Mouse (Mus musculus): ENCODE measurements around the gene Tstd2. TPM values are rescaled to one million over a fixed set of nuclear protein-coding genes. Genes with fewer than 3 reads are reported as not detected.

Tstd2 gene
- polyA plus RNA-seq, 1 experiment from 2014 or later, result 45.5 TPM

DNA sequence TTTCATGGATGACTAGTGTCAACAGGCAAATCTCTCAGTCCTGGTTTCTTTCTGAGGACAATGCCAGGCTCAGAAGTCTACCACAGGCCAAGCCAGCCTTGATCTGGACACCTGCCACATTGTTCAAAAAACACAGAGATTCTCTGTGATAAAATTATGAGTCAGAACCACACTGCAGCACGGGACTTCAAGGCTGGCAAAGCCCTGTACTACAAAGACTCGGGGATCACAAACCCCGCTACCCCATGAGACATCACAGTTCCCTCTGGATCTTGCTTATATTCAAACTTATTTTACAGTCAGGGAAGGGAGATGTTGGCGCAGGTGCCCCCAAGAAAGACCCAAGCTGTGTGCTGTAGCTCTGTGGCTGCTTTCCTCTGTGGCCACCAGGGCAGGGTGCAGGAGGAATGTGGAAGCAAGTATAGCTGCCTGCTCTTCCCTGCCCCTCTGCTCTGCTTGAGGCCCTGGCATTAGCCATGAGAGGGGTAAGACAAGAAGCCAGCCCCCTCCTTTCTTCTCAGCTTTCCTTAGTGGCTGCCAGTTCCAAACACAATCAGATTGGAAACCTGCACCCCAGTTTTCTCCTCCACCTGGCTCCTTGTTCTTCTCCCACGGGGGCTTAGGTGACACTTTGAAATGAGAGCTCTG is 45.9 kb downstream of the Tstd2 start:
- no peak overlapping the region for H3K4me3 ChIP-seq
- ATAC-seq, result no peak
- WGBS, result 84% methylated on average over 5 of the region's 5 CpGs

DNA sequence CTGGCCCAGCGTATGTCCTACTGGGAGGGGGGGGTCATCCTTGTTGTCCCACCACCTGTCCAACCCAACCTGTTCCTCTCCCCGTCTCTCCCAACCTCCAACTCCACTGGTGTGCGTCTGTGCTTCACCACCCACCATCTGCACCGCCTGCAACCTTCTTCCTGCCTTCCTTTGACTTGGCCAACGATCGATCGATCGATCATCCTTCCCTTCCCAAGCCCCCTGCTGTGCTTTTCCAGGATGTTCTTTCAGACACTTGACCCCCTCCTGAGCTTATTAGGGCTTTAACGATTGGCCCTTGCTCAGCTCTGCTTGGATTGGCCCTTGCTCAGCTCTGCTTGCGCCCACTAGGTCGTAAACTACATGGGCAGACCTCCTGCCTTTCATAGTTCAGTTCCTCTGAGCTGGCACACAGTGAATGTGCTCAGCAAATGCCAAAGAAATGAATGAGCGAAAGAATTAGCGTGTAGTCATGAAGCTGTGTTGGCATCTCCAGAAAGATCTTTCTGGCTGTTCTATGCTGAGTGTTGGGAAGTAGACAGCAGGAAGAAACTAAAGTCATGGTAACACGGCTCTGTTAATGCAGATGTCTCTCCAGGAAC is 48.9 kb downstream of the Tstd2 start:
- 80% methylated on average over 14 of the region's 14 CpGs for WGBS
- Histone ChIP-seq H3K4me3 (no peak overlapping the region), H3K9ac (no peak overlapping the region), H3K4me1 (no peaks in the 10 kb centered on the region), H3K36me3 (ENCODE audit: poor library complexity, severe bottlenecking) (no peaks in the 10 kb centered on the region), H3K27me3 (no peaks in the 10 kb centered on the region), H3K4me2 (no peak overlapping the region), H3K27ac (no peak overlapping the region), H3K9me3 (replicated peaks) (no peaks in the 10 kb centered on the region)
- no peak for ATAC-seq

More for the DNA sequence above, 45.9 kb downstream of the Tstd2 start:
- H3K36me3 ChIP-seq (ENCODE audit: poor library complexity, severe bottlenecking), result no peaks in the 10 kb centered on the region
- no peak overlapping the region for H3K4me2 ChIP-seq
- H3K4me1 ChIP-seq, result peaks cover 7% of the 10 kb centered on the region
- H3K27me3 ChIP-seq, result no peaks in the 10 kb centered on the region
- H3K27ac ChIP-seq, result no peak overlapping the region
- no peaks in the 10 kb centered on the region for H3K9me3 ChIP-seq (replicated peaks)
- no peak overlapping the region for H3K9ac ChIP-seq

DNA sequence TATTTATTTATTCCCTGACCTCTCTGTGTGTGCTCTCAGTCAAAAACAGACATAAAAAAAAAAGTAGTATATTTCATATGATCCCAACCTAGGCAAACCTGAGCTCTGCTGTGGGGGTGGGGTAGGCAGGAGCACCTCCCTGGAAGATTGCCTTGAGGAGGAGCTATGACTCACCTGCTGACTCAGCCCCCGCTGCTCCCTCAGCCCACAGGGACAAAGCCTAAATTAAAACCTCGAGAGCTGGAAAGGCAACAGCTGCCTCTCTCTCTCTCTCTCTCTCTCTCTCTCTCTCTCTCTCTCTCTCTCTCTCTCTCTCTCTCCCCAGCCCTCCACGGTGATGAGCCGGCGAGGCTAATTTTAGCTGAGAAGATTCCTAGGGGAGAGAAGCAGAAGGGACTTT is 50.6 kb downstream of the Tstd2 start:
- Histone ChIP-seq H3K4me3 (no peak overlapping the region), H3K9me3 (replicated peaks) (no peaks in the 10 kb centered on the region), H3K36me3 (ENCODE audit: poor library complexity, severe bottlenecking) (no peaks in the 10 kb centered on the region), H3K27ac (no peak overlapping the region), H3K9ac (no peak overlapping the region), H3K4me1 (no peaks in the 10 kb centered on the region), H3K27me3 (no peaks in the 10 kb centered on the region), H3K4me2 (no peak overlapping the region)
- 49% methylated on average over 5 of the region's 5 CpGs for WGBS
- ATAC-seq, result no peak

DNA sequence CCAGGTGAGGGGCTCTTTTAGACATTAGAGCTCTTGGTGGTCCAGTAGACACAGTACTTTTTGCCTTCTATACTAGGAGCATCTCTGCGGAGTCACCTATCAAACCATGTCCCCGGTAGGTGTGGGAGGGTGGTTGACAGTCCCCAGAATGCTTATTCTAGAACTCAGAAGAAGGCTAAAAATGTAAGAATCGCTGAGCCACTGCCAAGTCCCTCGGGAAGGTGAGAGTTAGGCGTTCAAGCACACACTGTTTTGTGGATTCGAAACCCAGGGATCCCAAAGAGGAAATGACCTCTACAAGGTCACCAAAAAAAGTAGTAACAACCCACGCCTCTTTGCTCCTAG is 51.1 kb downstream of the Tstd2 start:
- Histone ChIP-seq H3K4me1 (no peaks in the 10 kb centered on the region), H3K4me3 (no peak overlapping the region), H3K9me3 (replicated peaks) (no peaks in the 10 kb centered on the region), H3K27ac (no peak overlapping the region), H3K27me3 (no peaks in the 10 kb centered on the region), H3K9ac (no peak overlapping the region), H3K36me3 (ENCODE audit: poor library complexity, severe bottlenecking) (no peaks in the 10 kb centered on the region), H3K4me2 (no peak overlapping the region)
- no peak for ATAC-seq
- 88% methylated on average over 7 of the region's 7 CpGs for WGBS

DNA sequence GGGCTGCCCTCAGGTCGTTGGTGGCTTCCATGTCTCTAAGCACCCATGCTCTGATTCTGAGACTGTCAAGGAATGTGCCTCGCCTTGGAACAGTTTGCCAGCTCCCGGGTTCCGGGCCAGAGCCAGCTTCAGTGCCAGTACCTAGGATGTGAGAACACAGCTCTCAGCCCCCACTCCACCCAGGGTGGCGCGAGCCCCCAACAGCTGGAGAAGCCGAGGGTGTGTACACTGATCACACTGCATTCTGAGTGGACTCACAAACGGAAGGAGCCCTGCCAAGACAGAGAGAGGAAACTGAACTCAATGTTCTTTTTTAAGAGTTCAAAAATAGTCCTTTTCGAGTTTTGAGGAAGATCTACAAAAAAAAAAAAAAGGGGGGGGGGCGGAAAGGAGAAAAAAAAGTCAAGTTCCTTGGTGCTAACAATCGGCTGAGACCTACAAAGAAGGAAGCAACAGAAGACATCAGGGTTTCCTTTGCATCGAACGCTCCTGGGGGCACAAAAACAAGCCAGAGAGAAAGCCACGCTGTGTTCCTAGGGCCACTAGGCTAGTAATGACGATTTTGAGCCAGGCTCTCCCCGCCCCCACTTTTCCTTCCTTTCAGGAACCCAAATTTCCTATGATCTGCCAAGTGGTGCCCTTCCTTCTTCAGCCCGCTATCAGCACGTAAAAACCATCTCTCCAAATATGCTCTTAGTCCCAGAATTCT is 51.6 kb downstream of the Tstd2 start:
- no peaks in the 10 kb centered on the region for H3K36me3 ChIP-seq (ENCODE audit: poor library complexity, severe bottlenecking)
- no peak for ATAC-seq
- WGBS, result 84% methylated on average over 18 of the region's 18 CpGs
- no peak overlapping the region for H3K9ac ChIP-seq
- no peaks in the 10 kb centered on the region for H3K4me1 ChIP-seq
- no peak overlapping the region for H3K27ac ChIP-seq
- no peak overlapping the region for H3K4me3 ChIP-seq
- H3K27me3 ChIP-seq, result no peaks in the 10 kb centered on the region
- no peaks in the 10 kb centered on the region for H3K9me3 ChIP-seq (replicated peaks)
- H3K4me2 ChIP-seq, result no peak overlapping the region

DNA sequence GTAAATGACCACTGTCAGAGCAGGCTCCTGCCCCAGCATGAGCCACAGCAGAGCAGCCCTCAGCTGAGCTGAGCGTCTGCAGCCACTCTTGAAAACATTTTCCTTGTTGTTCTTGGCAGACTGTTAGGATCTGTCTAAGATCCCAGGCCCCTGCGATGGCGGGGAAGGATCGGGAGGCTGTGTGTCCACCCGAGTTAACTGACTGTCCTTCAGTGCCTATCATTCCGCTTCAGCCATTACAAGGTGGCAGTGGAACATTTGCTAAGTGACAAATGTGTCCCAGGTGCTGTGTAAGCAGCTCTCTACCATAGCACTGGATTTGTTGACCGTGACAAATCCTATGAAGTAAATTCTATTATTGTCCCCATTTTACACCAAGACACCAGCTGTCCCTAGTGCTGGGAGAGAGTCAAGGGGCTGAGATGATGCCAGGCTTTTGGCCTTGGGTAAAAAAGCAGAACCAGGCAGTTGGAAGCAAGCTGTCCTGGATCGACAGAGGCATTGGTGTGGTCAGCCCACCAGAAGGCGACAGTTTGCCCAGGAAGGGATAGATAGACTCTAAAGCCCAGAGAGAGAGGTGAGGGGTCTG is 53.2 kb downstream of the Tstd2 start:
- no peak overlapping the region for H3K9ac ChIP-seq
- H3K9me3 ChIP-seq (replicated peaks), result no peaks in the 10 kb centered on the region
- 66% methylated on average over 9 of the region's 9 CpGs for WGBS
- no peaks in the 10 kb centered on the region for H3K4me1 ChIP-seq
- H3K4me2 ChIP-seq, result no peak overlapping the region
- H3K27me3 ChIP-seq, result no peaks in the 10 kb centered on the region
- no peaks in the 10 kb centered on the region for H3K36me3 ChIP-seq (ENCODE audit: poor library complexity, severe bottlenecking)
- no peak overlapping the region for H3K4me3 ChIP-seq
- no peak for ATAC-seq
- no peak overlapping the region for H3K27ac ChIP-seq

DNA sequence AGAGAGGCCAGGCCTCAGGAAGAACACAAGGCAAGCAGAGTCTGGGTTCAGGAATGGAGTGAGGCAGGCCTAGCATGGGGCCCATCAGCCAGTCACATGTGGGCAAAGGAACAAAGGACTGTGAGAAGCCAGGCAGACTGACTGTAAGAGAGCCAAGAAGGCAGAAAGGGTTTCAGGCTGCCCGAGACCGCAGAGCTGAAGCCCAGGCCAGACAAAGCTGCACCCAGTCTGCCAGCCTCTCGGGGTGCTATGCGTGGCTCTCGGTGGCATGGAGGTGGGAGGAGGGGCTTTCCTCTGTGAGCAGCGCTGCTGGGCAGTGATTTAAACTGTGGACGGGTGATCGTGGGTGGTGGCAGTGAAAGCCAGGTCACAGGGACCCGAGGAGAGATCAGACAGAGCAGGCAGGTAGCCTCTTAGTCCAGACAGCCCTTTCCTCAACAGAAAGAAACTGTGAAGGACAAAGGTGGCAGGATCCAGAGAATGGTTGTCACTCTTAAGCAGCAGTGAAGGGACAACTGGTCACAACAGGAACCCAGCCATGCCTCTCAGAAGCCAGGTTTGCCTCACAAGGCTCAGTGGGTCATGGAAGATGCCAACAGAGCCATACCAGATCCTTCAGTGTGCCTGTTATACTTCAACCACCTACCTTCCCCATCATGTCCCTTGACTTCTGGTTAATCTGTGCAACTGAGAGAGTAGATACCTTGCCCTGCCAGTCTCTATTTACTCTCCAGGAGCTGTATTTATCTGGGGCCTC is 53.9 kb downstream of the Tstd2 start:
- H3K9me3 ChIP-seq (replicated peaks), result no peaks in the 10 kb centered on the region
- ATAC-seq, result no peak
- H3K4me2 ChIP-seq, result no peak overlapping the region
- WGBS, result 60% methylated on average over 9 of the region's 9 CpGs
- H3K4me1 ChIP-seq, result no peaks in the 10 kb centered on the region
- no peaks in the 10 kb centered on the region for H3K27me3 ChIP-seq
- no peak overlapping the region for H3K9ac ChIP-seq
- no peak overlapping the region for H3K4me3 ChIP-seq
- H3K36me3 ChIP-seq (ENCODE audit: poor library complexity, severe bottlenecking), result no peaks in the 10 kb centered on the region
- H3K27ac ChIP-seq, result no peak overlapping the region

DNA sequence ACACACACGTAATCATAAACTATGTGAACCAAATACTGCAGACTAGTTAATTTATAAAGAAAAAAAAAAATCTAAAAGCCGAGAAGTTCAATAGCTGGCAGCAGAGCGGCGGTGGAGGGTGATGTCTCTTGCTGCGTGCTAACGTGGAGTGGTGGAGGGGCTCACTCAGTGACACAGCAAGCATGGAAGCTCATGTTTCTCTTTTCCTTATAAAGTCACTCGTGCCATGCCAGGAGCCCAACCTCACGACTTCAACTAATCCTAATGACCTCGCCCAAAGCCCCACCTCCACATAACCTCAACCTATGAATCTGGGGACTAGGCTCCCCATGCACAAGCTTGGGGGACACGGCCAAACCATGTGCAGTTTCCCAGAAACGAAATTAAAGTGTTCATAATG is 55.9 kb downstream of the Tstd2 start:
- no peak overlapping the region for H3K4me3 ChIP-seq
- 78% methylated on average over 11 of the region's 11 CpGs for WGBS

DNA sequence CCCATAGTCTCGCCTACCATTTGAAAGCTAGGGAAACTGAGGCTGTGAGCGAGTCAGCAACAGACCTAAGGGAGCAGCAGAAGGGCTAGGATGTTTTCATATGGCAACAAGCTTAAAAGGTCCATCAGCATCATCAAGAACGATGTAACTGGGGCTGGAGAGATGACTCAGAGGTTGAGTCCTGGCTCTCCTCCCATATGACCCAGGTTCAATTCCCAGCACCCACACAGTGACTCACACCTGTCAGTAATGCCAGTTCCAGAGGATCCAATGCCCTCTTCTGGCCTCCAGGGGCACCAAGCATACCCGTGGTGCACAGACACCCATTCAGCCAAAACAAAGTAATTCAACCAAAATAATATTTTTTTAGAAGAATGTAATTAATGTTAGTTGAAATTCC is 58.2 kb downstream of the Tstd2 start:
- WGBS, result 85% methylated on average over 4 of the region's 4 CpGs

More for the DNA sequence above, 55.9 kb downstream of the Tstd2 start:
- Histone ChIP-seq H3K27me3 (no peaks in the 10 kb centered on the region), H3K36me3 (ENCODE audit: poor library complexity, severe bottlenecking) (no peaks in the 10 kb centered on the region), H3K4me1 (no peaks in the 10 kb centered on the region), H3K27ac (no peak overlapping the region), H3K9me3 (replicated peaks) (no peaks in the 10 kb centered on the region), H3K9ac (no peak overlapping the region), H3K4me2 (no peak overlapping the region)
- ATAC-seq, result no peak

DNA sequence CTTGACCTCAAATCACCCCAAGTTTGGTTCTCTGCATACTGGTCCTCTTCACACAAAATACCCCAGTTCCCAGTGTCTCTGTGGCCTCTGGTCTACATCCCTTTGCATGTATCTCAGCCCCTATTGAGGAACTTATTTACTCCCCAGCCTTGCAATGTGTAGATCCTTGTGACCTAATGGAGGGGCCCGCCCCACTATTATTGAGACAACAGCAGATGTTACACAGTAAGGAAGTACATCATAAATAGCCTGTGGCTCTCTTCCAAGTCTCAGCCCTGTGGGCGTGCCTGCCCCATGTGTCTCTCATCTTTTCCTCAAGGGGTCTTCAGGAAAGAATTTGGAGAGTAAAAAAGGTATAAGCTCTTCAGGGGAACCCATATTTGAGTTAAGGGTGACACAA is 61.6 kb downstream of the Tstd2 start:
- peaks cover 4% of the 10 kb centered on the region; the same call in 1 of the 2 replicates for H3K4me1 ChIP-seq
- no peak overlapping the region for H3K27ac ChIP-seq
- H3K4me3 ChIP-seq, result no peak overlapping the region
- no peak overlapping the region for H3K4me2 ChIP-seq
- no peaks in the 10 kb centered on the region for H3K9me3 ChIP-seq (replicated peaks)
- H3K27me3 ChIP-seq, result no peaks in the 10 kb centered on the region
- H3K36me3 ChIP-seq (ENCODE audit: poor library complexity, severe bottlenecking), result no peaks in the 10 kb centered on the region
- no peak overlapping the region for H3K9ac ChIP-seq
- 81% methylated on average over 2 of the region's 2 CpGs for WGBS
- ATAC-seq, result no peak

More for the DNA sequence above, 58.2 kb downstream of the Tstd2 start:
- no peak overlapping the region for H3K27ac ChIP-seq
- no peaks in the 10 kb centered on the region for H3K4me1 ChIP-seq
- ATAC-seq, result no peak
- H3K36me3 ChIP-seq (ENCODE audit: poor library complexity, severe bottlenecking), result no peaks in the 10 kb centered on the region
- H3K4me3 ChIP-seq, result no peak overlapping the region
- H3K9me3 ChIP-seq (replicated peaks), result no peaks in the 10 kb centered on the region
- H3K9ac ChIP-seq, result no peak overlapping the region
- no peak overlapping the region for H3K4me2 ChIP-seq
- no peaks in the 10 kb centered on the region for H3K27me3 ChIP-seq

DNA sequence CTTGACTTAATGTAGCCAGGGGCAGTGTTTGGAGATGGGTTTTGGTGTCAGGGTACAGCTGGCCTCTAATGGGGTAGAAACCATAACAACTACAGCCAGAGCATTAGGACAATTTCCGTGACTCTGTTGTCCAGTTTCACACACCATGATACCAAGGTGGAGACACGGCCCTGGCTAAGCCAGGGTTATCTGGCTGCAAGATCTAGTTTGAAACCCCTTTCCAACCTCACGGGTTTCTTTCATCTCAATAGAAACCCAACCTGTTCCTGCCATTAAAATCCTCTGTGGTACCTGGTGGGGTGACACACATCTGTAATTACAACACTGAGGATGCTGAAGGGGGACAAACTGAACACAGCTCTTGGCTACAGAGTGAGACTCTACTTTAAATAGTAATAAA is 62.8 kb downstream of the Tstd2 start:
- 88% methylated on average over 3 of the region's 3 CpGs for WGBS
- no peaks in the 10 kb centered on the region for H3K9me3 ChIP-seq (replicated peaks)
- no peak overlapping the region for H3K4me3 ChIP-seq
- no peak overlapping the region for H3K27ac ChIP-seq
- no peak overlapping the region for H3K4me2 ChIP-seq
- no peaks in the 10 kb centered on the region for H3K27me3 ChIP-seq
- no peaks in the 10 kb centered on the region for H3K36me3 ChIP-seq (ENCODE audit: poor library complexity, severe bottlenecking)
- H3K9ac ChIP-seq, result no peak overlapping the region
- peaks cover 4% of the 10 kb centered on the region; the same call in 1 of the 2 replicates for H3K4me1 ChIP-seq
- ATAC-seq, result no peak

DNA sequence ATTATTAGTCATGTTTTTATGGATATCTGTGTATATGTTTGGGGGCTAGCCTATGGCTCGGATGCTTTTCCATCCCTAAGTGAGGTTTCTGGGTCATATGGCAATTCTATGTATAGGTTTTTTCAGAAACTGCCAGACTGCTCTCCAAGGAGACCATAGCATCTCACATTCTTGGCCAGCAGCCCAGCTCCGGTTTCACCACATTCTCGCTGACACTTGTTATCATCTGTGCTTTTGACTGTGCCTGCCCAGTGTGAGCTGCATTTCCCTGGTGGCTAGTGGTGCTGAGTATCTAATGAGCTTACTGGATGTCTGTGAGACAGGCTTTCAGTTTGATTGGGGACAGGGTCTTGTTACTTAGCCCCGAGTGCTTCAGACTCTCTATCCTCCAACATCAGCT is 64.8 kb downstream of the Tstd2 start:
- H3K9ac ChIP-seq, result no peak overlapping the region
- H3K4me3 ChIP-seq, result no peak overlapping the region
- no peak for ATAC-seq
- H3K9me3 ChIP-seq (replicated peaks), result no peaks in the 10 kb centered on the region
- H3K4me2 ChIP-seq, result no peak overlapping the region
- WGBS, result 38% methylated on average over 4 of the region's 4 CpGs
- H3K36me3 ChIP-seq (ENCODE audit: poor library complexity, severe bottlenecking), result no peaks in the 10 kb centered on the region
- no peaks in the 10 kb centered on the region for H3K27me3 ChIP-seq
- peaks cover 4% of the 10 kb centered on the region; the same call in 1 of the 2 replicates for H3K4me1 ChIP-seq
- no peak overlapping the region for H3K27ac ChIP-seq

Measured in forebrain, embryonic 13.5 days (tissue).